ENCODE assay signal across 7 mouse cellular contexts in genomic region chr9:35117384-35118295, GRCm38 (mm10). TPM values are rescaled to one million over a fixed set of nuclear protein-coding genes. Genes with fewer than 3 reads are reported as not detected.
DNase-seq lines count a peak whose midpoint lies in the region; ATAC-seq lines count a peak whose summit lies in the region.

No protein-coding gene starts in this region.

- peak; percentile 54 for DNase-seq in ES-CJ7 (ENCODE audit: low read depth, low spot score)
- peak; percentile 55 for DNase-seq in adrenal gland, postnatal 14 days
- DNase-seq in forebrain, embryonic 14.5 days (ENCODE audit: low spot score), result peak; percentile 24
- DNase-seq in liver, result peak; percentile 72
- peak; percentile 57 for DNase-seq in thymus, postnatal 4 days

- H3K4me3 ChIP-seq in forebrain, embryonic 14.5 days (ENCODE audit: low read depth, low read length), result peak overlapping the region; percentile 65
- H3K4me3 ChIP-seq in hindbrain, embryonic 13.5 days, result peak overlapping the region; percentile 69
- H3K4me3 ChIP-seq in midbrain, embryonic 15.5 days, result peak overlapping the region; percentile 67

- peak overlapping the region; percentile 79 for H3K4me2 ChIP-seq in forebrain, embryonic 14.5 days (ENCODE audit: low read length)
- H3K4me2 ChIP-seq in hindbrain, embryonic 13.5 days, result peak overlapping the region; percentile 80
- peak overlapping the region; percentile 87 for H3K4me2 ChIP-seq in midbrain, embryonic 15.5 days

- 0 out of 2 replicates have a peak overlapping the region, but pooled peaks have one; percentile 65 for H3K27ac ChIP-seq in forebrain, embryonic 14.5 days (ENCODE audit: low read depth, low read length)
- H3K27ac ChIP-seq in hindbrain, embryonic 13.5 days, result peak overlapping the region; percentile 74
- H3K27ac ChIP-seq in midbrain, embryonic 15.5 days, result peak overlapping the region; percentile 79

- H3K9me3 ChIP-seq in forebrain, embryonic 14.5 days (replicated peaks; ENCODE audit: control insufficient read depth, low read length), result no peaks in the 10 kb centered on the region
- no peaks in the 10 kb centered on the region for H3K9me3 ChIP-seq in hindbrain, embryonic 13.5 days
- H3K9me3 ChIP-seq in midbrain, embryonic 15.5 days, result no peaks in the 10 kb centered on the region

- peak overlapping the region; percentile 79 for H3K9ac ChIP-seq in forebrain, embryonic 14.5 days (ENCODE audit: low read length)
- H3K9ac ChIP-seq in hindbrain, embryonic 13.5 days, result peak overlapping the region; percentile 81
- peak overlapping the region; percentile 81 for H3K9ac ChIP-seq in midbrain, embryonic 15.5 days

- ATAC-seq in forebrain, embryonic 14.5 days, result peak; percentile 7; the same call in 1 of the 2 replicates
- ATAC-seq in hindbrain, embryonic 13.5 days (ENCODE audit: low FRiP score), result peak; percentile 26
- ATAC-seq in midbrain, embryonic 15.5 days (replicated peaks), result peak; percentile 14; the same call in 1 of the 2 replicates

- no peaks in the 10 kb centered on the region for H3K36me3 ChIP-seq in forebrain, embryonic 14.5 days (ENCODE audit: control insufficient read depth, insufficient read depth, low read length)
- H3K36me3 ChIP-seq in hindbrain, embryonic 13.5 days, result peaks cover 4% of the 10 kb centered on the region; the same call in 1 of the 2 replicates
- no peaks in the 10 kb centered on the region for H3K36me3 ChIP-seq in midbrain, embryonic 15.5 days (replicated peaks)

- H3K27me3 ChIP-seq in forebrain, embryonic 14.5 days (replicated peaks; ENCODE audit: control insufficient read depth, insufficient read depth, low read length), result no peaks in the 10 kb centered on the region
- 0 out of 2 replicates have a peak, but pooled peaks cover 2% of the 10 kb centered on the region for H3K27me3 ChIP-seq in hindbrain, embryonic 13.5 days
- H3K27me3 ChIP-seq in midbrain, embryonic 15.5 days (replicated peaks), result no peaks in the 10 kb centered on the region

- peaks cover 5% of the 10 kb centered on the region for H3K4me1 ChIP-seq in forebrain, embryonic 14.5 days (ENCODE audit: control insufficient read depth, insufficient read depth, low read length)
- H3K4me1 ChIP-seq in hindbrain, embryonic 13.5 days (replicated peaks), result peaks cover 22% of the 10 kb centered on the region
- peaks cover 21% of the 10 kb centered on the region for H3K4me1 ChIP-seq in midbrain, embryonic 15.5 days

- 36% methylated on average over 15 of the region's 15 CpGs for WGBS in forebrain, embryonic 14.5 days
- 35% methylated on average over 15 of the region's 15 CpGs for WGBS in hindbrain, embryonic 13.5 days
- 30% methylated on average over 15 of the region's 15 CpGs for WGBS in midbrain, embryonic 15.5 days

RNA-seq across cellular contexts. Expression of gene St3gal4, which starts 1.4 kb away (rescaled TPM):
- total RNA-seq in adrenal gland, postnatal 14 days (2021), result 32.7 and 36.9 TPM in 2 replicates
- polyA plus RNA-seq in forebrain, embryonic 14.5 days (2014; fragmentation: Nextera tagmentation; extraction: Ambion mirVana), result 10.1 and 12.3 TPM in 2 replicates
- polyA plus RNA-seq in hindbrain, embryonic 13.5 days (2015; fragmentation: Nextera tagmentation; extraction: Ambion mirVana), result 9.8 and 11.1 TPM in 2 replicates
- 13.0 and 14.3 TPM in 2 replicates for polyA plus RNA-seq in midbrain, embryonic 15.5 days (2015; fragmentation: Nextera tagmentation; extraction: Ambion mirVana)

RNA-seq across cellular contexts. Expression of gene Dcps, which starts 58.2 kb away (rescaled TPM):
- total RNA-seq in adrenal gland, postnatal 14 days (2021), result 23.2 and 25.2 TPM in 2 replicates
- polyA plus RNA-seq in forebrain, embryonic 14.5 days (2014; fragmentation: Nextera tagmentation; extraction: Ambion mirVana), result 93.2 and 94.8 TPM in 2 replicates
- polyA plus RNA-seq in hindbrain, embryonic 13.5 days (2015; fragmentation: Nextera tagmentation; extraction: Ambion mirVana), result 78.0 and 80.1 TPM in 2 replicates
- polyA plus RNA-seq in midbrain, embryonic 15.5 days (2015; fragmentation: Nextera tagmentation; extraction: Ambion mirVana), result 80.3 and 81.2 TPM in 2 replicates

Comparison
In these comparisons a context has a peak if more than half of its experiments do, and no peak if none do; other contexts are left out.
1. Peak in every context shown above with its lines: DNase-seq, ATAC-seq, H3K4me3 ChIP-seq and H3K27ac ChIP-seq.